Mouse (Mus musculus) adrenal gland, adult 18-20 months (tissue): ENCODE data around the gene Sobp. TPM values are rescaled to one million over a fixed set of nuclear protein-coding genes. Genes with fewer than 3 reads are reported as not detected.

Experiments used
- DNase-seq, 2 experiments: peaks; one replicate each; pipeline ENCODE4 v3.0.0; 2021 to 2022; ENCODE audit warnings: low spot score in 2 of 2
- total RNA-seq, 2 experiments: library from RNA; stranded (reverse); gene quantifications; 1 replicate in 1 of 2; 2 replicates in 1 of 2; pipeline ENCODE4 v1.2.3; 2021

Sobp gene
- total RNA-seq, 2 experiments from 2014 or later = 2.4 to 3.9 TPM

DNA sequence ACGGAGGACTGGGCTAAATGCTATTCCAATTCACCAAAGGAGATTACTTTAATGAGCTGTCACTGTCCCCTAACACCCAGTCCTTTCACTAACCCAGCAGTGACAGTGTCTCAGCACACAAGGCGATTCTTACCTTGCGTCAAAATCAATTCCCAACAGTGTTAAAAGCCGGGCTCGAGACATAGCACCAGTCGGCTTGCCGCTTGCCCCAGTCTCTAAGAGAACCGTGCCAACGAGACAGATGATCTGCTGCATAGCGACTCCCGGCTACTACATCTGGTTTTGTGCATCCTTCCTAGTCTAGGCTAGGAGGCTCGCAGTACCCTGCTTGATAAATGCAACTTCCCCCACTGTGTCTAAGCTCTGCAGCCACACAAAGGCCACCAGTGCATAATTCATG lies 12.0 kb downstream of the Sobp start:
- DNase-seq = no peak

- DNase-seq = no peak
Measured at GRCm38 (mm10) chr10:43159333-43159732, 15.0 kb downstream of the Sobp start.

GRCm38 (mm10) chr10:43158917-43159316 lies 15.4 kb downstream of the Sobp start:
- DNase-seq = no peak

DNA sequence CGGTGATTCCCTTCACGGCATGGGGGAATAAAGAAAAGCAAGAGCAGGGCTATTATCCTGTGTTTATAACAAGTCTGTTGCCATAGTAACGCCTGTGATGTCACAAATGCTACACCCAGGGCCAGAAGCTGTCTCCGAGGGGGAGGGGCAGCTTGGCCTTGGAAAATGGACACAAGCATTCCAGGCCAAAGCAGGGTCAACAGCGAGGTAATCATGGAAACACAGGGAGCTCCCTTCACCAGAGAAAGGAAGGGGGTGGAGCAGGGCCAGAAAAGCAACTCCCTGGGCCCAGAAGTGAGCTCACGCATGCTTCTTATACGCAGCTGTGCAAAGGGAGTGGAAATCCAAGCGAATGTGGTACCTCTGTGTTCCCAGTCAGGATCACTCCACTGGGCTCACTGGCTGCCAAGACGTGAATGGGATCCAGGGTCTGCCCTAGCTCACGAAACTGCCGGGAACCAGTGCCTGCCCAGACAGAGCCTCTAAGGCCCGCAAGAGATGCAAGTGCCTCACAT lies 19.2 kb downstream of the Sobp start:
- DNase-seq = peak; percentile 37 to 45

DNA sequence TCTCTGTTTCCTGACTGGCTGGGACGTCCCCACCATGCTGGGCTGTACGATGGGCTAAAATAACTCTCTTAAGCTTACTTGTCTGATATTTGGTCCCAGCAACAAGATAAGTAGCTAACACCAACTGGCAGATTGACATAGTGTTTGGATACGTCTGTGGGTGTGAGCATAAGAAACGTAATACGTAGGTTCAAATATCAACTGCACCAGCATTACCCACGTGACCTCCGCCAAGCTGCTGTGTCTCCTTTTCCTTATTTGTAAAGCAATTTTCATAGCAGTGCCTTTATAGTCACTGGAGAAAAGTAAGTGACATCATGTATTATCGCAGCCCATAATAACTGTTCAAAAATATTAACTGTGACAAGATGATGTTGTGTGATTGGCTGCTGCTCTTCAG lies 21.7 kb downstream of the Sobp start:
- no peak for DNase-seq

DNA sequence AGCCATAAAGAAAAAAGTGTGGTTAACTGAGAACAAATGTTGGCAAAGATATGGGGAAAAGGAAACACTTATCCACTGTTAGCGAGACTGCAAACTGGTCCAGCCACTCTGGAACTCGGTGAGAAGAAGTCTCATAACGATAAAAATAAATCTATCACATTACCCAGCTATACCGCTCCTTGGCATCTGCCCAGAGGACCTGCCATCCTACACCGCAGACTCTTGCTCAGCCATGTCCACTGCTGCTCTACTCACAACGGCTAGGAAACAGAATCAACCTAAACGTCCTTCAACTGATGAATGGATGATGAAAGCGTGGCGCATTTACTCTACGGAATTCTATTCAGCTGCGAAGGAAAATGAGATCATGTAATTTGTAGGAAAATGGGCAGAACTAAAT lies 25.9 kb downstream of the Sobp start:
- DNase-seq = no peak

DNA sequence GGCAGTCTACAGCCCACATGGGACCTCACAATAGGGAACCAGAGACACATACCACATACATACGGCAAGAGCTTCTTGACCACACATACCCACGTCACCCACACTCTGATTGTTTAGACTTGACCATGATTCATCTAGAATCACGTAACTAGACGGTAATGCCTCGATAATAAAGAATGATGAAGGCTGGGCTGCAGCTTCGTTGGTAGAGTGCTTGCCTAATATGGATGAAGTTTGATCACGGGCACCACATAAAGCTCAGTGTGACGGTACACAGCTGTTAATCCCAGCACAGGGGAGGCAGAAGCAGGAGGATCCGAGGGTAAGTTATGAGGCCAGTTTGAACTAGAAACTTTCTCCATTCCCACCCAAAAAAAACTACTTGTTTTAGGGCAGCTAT lies 31.2 kb downstream of the Sobp start:
- no peak for DNase-seq

- DNase-seq = no peak
Measured at GRCm38 (mm10) chr10:43134027-43134426, 40.3 kb downstream of the Sobp start.

DNA sequence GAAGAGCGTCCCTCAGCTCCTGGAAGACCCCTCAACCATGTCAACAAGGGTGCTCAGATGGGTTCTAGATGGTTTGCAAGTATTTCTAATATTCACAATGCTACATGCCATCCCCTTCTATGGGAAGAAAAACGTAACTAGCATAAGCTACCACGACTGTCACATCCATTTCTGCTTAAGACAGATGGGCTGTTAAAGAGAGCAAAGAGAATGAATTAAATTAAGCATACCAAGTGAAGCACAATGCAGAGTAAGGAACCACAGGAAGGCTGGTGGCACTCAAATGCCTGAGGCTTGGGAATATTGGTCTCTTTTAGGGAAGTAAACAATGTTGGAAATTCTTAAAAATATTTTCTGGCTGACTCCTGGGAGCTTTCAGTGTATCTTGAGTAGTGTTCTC lies 45.6 kb downstream of the Sobp start:
- no peak for DNase-seq

- no peak for DNase-seq
Measured at GRCm38 (mm10) chr10:43124561-43124960, 49.8 kb downstream of the Sobp start.

GRCm38 (mm10) chr10:43124156-43124555 lies 50.2 kb downstream of the Sobp start:
- no peak for DNase-seq

DNA sequence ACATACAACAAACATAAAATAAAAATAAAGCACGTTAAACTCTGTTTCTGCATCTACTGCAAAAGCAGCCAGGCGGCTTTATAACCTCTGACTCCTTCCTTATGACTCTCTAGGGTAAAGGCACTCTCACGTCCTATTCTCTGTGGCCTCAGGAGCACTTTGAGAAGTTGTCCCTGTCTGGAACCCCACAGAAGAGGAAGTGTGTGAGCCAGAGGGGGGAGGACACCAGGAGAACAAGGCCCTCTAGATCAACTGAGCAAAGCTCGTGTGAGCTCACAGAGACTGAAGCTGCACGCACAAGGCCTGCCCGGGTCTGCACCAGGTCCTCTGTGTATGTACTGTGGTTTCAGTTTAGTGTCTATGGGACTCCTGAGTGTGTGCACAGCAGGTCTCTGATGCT lies 50.9 kb downstream of the Sobp start:
- DNase-seq = no peak

DNA sequence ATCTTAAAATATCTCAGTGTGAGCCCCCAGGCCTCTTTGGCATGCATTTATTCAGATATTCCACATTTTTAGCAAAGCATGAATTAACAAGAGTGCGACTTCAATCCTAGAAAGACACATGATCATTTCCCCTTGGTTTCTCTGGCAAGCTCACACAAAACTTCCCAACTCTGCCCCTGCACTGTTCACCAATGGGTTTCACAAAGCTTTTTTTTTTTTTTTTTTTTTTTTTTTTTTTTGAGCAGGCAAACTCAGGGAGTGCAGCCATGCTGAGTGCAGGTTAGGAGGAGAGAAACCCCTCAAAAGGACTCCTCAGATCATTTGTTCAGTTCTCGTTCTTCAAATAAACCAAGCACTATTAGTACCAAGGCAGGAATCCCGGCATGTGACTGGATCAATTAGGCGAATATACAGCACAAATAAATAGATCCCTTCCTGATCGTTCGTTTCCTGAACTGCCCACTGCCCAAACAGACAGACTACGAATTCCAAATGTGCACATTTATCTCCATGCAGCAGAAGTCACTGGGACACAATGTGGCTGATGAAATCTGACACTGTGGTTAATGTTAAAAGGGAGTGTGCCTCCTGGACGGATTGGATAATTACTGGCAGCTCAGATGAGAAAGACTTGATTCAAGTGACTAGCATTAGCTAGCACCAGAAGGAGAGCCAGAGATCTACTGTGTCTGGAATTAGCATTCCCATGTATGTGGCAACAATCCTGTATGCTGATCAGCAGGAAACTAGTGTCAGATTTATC lies 53.5 kb downstream of the Sobp start:
- DNase-seq = no peak

DNA sequence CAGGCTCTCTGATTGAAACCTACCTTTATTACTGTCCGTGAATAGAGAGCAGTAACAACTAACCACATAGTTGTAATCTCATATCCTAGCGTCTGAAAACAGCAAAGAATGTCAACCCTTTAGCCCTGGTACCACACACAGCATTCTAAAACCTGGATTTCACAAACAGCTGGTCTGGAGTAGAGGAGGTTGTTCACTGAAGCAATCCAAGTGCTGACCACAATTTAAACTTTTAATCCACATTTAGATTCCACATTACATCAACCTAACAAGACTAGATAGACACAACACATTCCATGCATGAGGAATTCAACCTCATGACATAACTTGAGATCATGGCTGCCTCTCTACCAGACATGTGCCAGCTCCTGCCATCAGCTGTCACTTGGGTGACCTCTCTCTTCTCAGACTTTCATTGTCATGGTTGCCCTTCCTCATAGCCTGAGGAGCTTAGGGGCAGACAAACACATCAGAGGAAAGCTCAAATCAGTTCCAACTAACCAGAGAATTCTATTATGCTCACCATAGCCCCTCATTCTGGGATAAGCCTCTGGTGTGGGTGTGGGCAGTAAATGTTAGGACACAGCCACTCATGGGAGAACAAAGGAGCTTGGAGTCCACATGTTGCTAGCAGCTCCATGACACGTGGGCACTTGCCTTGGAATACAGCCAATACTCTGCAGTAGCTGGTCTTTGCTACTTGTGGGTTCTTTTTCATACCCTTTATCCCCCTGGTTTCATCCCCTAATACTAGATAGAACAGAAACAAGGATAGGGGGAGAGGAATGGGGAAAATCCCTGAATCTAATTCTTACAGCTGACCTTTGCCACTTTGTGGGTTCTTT lies 58.0 kb downstream of the Sobp start:
- DNase-seq = no peak

GRCm38 (mm10) chr10:43112296-43112695 lies 62.0 kb downstream of the Sobp start:
- no peak for DNase-seq

- no peak for DNase-seq
Measured at GRCm38 (mm10) chr10:43106616-43107015, 67.7 kb downstream of the Sobp start.

GRCm38 (mm10) chr10:43106196-43106595 lies 68.1 kb downstream of the Sobp start:
- no peak for DNase-seq

DNA sequence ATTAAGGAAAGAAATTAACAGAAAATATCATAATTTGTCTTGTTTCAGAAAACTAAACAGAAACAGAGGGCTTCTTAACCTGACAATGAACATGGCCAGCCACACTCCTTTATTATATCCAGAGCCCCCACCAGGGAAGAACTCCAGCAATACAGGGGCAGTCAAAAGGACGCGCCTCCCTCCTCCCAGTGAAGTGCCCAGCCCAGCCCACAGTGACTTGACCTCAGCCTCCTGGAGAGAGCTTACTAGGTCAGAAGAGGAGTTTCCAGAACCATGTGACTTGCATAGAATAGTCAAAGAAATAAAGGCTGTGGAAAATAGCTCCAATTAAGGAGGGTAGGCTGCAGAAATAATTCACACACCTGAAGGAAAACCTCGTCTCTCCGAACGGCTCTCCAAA lies 73.8 kb downstream of the Sobp start:
- DNase-seq = no peak

DNA sequence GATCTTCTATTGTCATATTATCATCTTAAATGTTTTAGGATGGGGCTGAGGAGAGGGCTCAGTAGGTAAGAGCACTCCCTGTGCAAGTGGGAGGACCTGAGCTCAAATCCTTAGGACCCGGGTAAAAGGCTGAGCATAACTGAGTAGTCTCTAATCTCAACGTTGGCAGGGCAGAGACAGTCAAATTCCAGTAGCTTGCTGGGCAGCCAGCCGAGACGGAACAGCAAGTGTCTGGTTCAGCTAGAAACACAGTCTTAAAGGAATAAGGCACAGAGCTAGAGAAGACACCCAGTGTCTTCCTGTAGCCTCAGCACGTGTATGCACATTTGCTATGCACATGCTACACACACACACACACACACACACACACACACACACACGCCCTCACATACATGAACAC lies 75.1 kb downstream of the Sobp start:
- DNase-seq = no peak

DNA sequence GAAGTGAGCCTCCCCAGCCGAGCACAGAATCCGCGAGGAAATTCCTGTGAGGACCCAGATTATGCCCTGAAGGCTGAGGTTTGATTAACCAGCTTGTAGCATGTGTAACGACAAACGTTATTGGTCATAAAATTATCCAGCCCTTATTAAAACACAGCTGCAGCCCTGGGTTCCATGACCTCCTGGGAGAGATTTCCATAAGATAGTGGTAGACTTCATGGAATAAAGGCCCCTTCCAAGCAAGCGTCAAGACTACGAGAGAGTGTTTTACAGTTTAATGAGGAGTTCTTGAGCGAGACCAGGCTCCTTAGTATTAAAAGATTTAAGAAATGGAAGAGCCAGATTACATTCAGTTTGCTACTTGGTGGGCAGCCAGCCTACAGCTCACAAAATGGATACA lies 76.6 kb downstream of the Sobp start:
- no peak for DNase-seq

- DNase-seq = no peak
Measured at GRCm38 (mm10) chr10:43096614-43097013, 77.7 kb downstream of the Sobp start.

DNA sequence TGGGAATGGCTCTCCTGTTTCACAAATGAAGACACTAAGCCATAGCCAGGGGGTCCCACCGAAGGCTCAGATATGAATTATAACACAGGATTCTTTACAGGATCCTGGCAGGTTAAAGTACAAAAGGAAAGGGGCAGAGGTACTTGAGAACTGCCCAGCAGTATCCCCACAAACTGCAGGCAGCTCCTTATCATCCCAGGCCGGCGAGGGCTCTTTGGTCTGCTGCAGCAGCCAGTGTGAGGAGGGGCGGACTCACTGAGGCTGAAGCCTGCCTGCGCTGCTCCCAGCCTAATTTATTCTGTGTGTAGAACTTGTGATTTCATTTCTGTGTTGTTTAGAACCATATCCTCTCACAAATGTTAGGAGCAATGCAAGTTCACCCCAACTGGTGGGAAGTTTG lies 79.8 kb downstream of the Sobp start:
- no peak for DNase-seq
